Mouse (Mus musculus) urinary bladder, postnatal 10 days (tissue): ENCODE results near the gene Ankfy1.
"Not testable (repeated sequence)": the region's sequence is repeated elsewhere in the genome, so short reads cannot be mapped to it uniquely, and the experiment has no call there.

ENCODE experiments used
- DNase-seq: peaks from one replicate; pipeline ENCODE4 v3.0.0; 2022; ENCODE audit warnings: low spot score

Ankfy1 gene

GRCm38 (mm10) chr11:72689551-72690510 is at the start of gene Ankfy1:
TSS of gene Ankfy1 (plus strand) at chr11:72690006.
- DNase-seq = peak; percentile 95

- DNase-seq = no peak
Observed at GRCm38 (mm10) chr11:72642730-72643129, 47.1 kb upstream of the Ankfy1 start.

- DNase-seq = no peak
Observed at GRCm38 (mm10) chr11:72645386-72645785, 44.4 kb upstream of the Ankfy1 start.

- no peak for DNase-seq
Observed at GRCm38 (mm10) chr11:72650347-72650746, 39.5 kb upstream of the Ankfy1 start.

- DNase-seq = no peak
Observed at GRCm38 (mm10) chr11:72659918-72660317, 29.9 kb upstream of the Ankfy1 start.

GRCm38 (mm10) chr11:72660359-72660758 is 29.4 kb upstream of the Ankfy1 start:
- DNase-seq = no peak

- no peak for DNase-seq
Observed at GRCm38 (mm10) chr11:72664641-72665040, 25.2 kb upstream of the Ankfy1 start.

- no peak for DNase-seq
Observed at GRCm38 (mm10) chr11:72670634-72671033, 19.2 kb upstream of the Ankfy1 start.

GRCm38 (mm10) chr11:72671294-72671988 is 18.4 kb upstream of the Ankfy1 start:
- no peak for DNase-seq

GRCm38 (mm10) chr11:72672438-72672837 is 17.4 kb upstream of the Ankfy1 start:
- no peak for DNase-seq

GRCm38 (mm10) chr11:72675280-72675679 is 14.5 kb upstream of the Ankfy1 start:
- DNase-seq = no peak

- no peak for DNase-seq
Observed at GRCm38 (mm10) chr11:72680726-72681125, 9.1 kb upstream of the Ankfy1 start.

GRCm38 (mm10) chr11:72683402-72683801 is 6.4 kb upstream of the Ankfy1 start:
- no peak for DNase-seq

GRCm38 (mm10) chr11:72686697-72687096 is 3.1 kb upstream of the Ankfy1 start:
- DNase-seq = no peak

- no peak for DNase-seq
Observed at GRCm38 (mm10) chr11:72688242-72688641, 1.6 kb upstream of the Ankfy1 start.

- DNase-seq = no peak
Observed at GRCm38 (mm10) chr11:72689115-72689514, 691 bp upstream of the Ankfy1 start.

- DNase-seq = no peak
Observed at GRCm38 (mm10) chr11:72692353-72692752, 2.5 kb downstream of the Ankfy1 start.

GRCm38 (mm10) chr11:72695025-72695424 is 5.2 kb downstream of the Ankfy1 start:
- DNase-seq = no peak

- DNase-seq = no peak
Observed at GRCm38 (mm10) chr11:72696368-72696971, 6.7 kb downstream of the Ankfy1 start.

GRCm38 (mm10) chr11:72697323-72697722 is 7.5 kb downstream of the Ankfy1 start:
- no peak for DNase-seq

- not testable (repeated sequence) for DNase-seq
Observed at GRCm38 (mm10) chr11:72705111-72705510, 15.3 kb downstream of the Ankfy1 start.

- no peak for DNase-seq
Observed at GRCm38 (mm10) chr11:72712721-72713120, 22.9 kb downstream of the Ankfy1 start.

- DNase-seq = no peak
Observed at GRCm38 (mm10) chr11:72718161-72718560, 28.4 kb downstream of the Ankfy1 start.
